Mouse (Mus musculus): ENCODE results near the gene Spdye4c.
A peak's percentile ranks its signal among the peaks of the same experiment; 100 is the strongest.

The Spdye4c gene

DNA sequence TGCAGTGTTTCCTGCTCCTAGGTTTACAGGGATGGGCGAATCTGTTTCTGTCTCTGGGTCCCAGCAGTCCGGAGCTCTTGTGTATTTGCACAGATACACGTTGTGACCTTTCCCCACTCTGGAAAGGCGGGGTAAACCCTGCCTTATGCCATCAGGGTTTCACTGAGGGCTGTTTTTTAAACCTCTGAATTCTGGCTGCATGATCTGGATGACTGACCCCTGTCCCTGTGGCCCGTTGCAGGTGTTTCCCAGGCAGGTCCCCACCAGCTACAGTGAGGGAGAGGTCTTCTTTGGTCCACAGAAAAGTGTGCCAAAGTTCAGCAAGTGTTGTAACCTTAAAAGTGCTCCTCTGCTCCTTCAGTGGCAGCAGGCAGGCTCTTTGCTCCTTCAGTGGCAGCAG lies 18.3 kb downstream of the Spdye4c start:
- no peak for DNase-seq

DNA sequence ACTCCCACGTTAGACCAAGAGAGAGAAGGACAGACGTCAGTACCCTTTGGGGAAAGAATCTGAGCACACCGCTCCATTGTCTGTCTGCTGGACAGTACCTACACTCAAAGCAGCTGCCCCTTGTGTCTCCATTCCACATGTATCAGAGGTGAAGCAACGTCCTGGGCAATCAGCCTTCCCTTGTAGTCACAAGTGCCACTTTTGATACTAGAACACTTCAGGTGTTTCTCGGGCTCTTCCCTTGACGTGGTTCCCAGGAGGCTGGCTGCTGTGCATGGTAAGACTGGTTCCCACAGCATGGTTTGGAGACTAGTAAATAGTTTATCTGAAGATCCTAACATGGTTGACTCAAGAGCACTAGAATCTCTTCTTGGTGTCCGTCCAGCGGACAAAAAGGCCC lies 20.2 kb downstream of the Spdye4c start:
- DNase-seq: no peak

DNA sequence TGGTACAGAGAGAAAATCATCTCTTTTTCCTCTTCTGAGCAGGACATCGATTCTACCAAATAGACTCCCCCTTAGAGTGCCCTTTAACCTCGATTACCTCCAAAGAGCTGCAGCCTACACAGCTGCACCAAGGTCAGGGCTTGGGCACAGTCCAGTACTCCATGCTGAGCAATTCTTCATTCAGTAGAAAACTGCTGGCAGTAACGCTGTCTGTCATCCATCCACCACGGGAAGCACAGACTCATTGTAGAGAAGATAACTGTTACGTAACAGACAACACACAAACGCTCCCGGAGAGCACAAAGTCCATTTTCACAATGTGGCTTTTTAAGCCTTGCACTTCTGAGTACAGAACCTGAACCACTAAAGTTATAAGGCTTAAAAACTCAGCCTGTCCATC lies 21.3 kb downstream of the Spdye4c start:
- DNase-seq: peak; percentile 70

DNA sequence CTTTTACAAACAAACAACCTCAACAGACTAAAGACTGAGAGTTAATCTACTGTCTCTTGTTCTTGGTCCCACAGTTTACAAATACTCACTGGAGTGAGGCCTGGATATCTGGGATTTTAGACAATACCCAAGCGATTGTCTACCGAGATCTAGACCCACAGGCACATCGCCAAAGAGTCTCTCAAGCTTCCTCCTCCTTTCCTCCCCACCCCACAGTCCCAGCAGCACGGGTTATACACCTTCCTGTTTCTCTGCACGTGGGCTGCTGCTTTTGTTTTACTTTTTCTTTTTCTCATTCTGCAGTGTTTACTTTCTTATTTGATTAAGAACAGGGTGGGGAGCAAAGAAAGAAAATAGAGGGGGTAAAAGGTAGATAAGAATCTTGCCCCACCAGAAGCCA lies 22.4 kb downstream of the Spdye4c start:
- DNase-seq: no peak

DNA sequence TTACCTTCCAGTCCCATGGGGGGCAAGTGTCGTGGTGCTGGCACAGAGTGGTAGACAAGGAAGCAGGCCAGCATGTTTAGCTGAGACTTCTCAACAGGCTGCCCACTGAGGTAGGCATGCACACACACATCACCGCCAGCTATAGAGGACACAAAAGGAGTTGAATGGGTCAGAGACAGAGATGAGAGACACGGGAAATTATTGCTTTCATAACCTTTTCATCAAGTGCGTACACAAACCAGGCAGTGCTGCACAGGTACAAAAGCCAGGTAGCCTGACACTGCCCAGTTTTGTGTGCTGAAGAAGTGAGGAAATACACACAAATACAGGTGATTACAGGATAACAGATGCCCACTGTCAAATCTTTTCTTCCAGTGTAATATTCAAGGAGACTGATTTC lies 24.4 kb downstream of the Spdye4c start:
- DNase-seq: no peak

DNA sequence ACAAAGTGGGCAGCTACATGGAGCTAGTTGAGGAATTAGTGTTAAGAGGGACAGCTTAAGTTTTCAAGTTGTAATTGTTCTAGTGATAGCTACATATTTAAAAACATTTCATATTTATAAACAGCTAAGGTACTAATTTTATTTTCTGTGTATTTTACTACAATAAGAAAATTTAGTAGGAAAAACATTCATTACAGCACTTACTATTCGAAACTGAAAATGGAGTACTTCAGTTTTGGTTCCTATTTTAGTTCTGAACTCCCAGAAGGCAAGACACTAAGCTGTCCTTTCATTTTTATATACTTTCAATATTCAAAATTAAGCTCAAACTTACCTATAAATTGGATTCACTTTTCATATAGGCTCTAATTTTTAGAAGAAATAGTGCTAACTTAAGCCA lies 29.6 kb downstream of the Spdye4c start:
- no peak for DNase-seq

Measured in kidney, adult 11 months (tissue).